Mouse (Mus musculus) MEL (cell line): ENCODE measurements around the gene Zfp513. TPM values are rescaled to one million over a fixed set of nuclear protein-coding genes. Genes with fewer than 3 reads are reported as not detected.
A peak's percentile ranks its signal among the peaks of the same experiment; 100 is the strongest.

Source experiments
- DNase-seq: peaks from one replicate; pipeline ENCODE4 v3.0.0; 2011; ENCODE audit warnings: low read depth, low spot score
- H3K27ac ChIP-seq: 2 replicates; pipeline ENCODE4 v1.5.1; 2012; ENCODE audit warnings: low read depth, mild to moderate bottlenecking, control low read depth, low read length, moderate library complexity; ENCODE audit not compliant: control insufficient read depth
- H3K27me3 ChIP-seq, 2 experiments: fragments of 150-350 bp in 1 of 2; sonication (generic) in 1 of 2; 2 replicates each; pipeline ENCODE4 v1.6.1; 2012; ENCODE audit warnings: low read length in 2 of 2, mild to moderate bottlenecking in 2 of 2, improper control_type of control experiment in 1 of 2, moderate library complexity in 1 of 2; ENCODE audit not compliant: insufficient read depth in 2 of 2, control insufficient read depth in 1 of 2
- H3K36me3 ChIP-seq, 2 experiments: 2 replicates each; pipeline ENCODE4 v1.6.1; 2012 to 2014; ENCODE audit warnings: low read length in 2 of 2, improper control_type of control experiment in 1 of 2, inconsistent platforms in 1 of 2, mild to moderate bottlenecking in 1 of 2; ENCODE audit not compliant: insufficient read depth in 2 of 2, control insufficient read depth in 1 of 2
- H3K4me1 ChIP-seq, 2 experiments: fragments of 150-350 bp in 1 of 2; sonication (generic) in 1 of 2; 2 replicates each; pipeline ENCODE4 v1.6.1; 2012; ENCODE audit warnings: low read length in 2 of 2, improper control_type of control experiment in 1 of 2, mild to moderate bottlenecking in 1 of 2; ENCODE audit not compliant: insufficient read depth in 2 of 2, control insufficient read depth in 1 of 2
- H3K4me3 ChIP-seq, 2 experiments: fragments of 150-350 bp in 1 of 2; sonication (generic) in 1 of 2; 2 replicates each; pipeline ENCODE4 v1.5.1; 2012; ENCODE audit warnings: low read depth in 2 of 2, low read length in 2 of 2, mild to moderate bottlenecking in 2 of 2, moderate library complexity in 2 of 2, control low read depth in 1 of 2, improper control_type of control experiment in 1 of 2; ENCODE audit not compliant: control insufficient read depth in 1 of 2, insufficient read depth in 1 of 2
- H3K79me2 ChIP-seq: 2 replicates; pipeline ENCODE4 v1.6.1; 2012; ENCODE audit warnings: mild to moderate bottlenecking, low read length, moderate library complexity; ENCODE audit not compliant: control insufficient read depth, poor library complexity, insufficient read depth
- H3K9ac ChIP-seq: 2 replicates; pipeline ENCODE4 v1.6.1; 2012; ENCODE audit warnings: low read depth, mild to moderate bottlenecking, control low read depth, low read length, moderate library complexity; ENCODE audit not compliant: control insufficient read depth, poor library complexity, severe bottlenecking
- H3K9me3 ChIP-seq: fragments of 150-350 bp; sonication (generic); replicated peaks from 2 replicates; pipeline ENCODE4 v1.6.1; 2012; ENCODE audit warnings: mild to moderate bottlenecking, low read length, improper control_type of control experiment, moderate library complexity; ENCODE audit not compliant: insufficient read depth
- CHD1 ChIP-seq: IDR thresholded peaks from 2 replicates; pipeline ENCODE4 v1.6.1; 2012; ENCODE audit warnings: low read depth, mild to moderate bottlenecking, inconsistent platforms, low read length, improper control_type of control experiment
- CTCF ChIP-seq, 3 experiments: IDR thresholded peaks in 2 of 3; conservative IDR thresholded peaks in 1 of 3; 2 replicates each; pipeline ENCODE4 v1.5.1; 2011 to 2012; ENCODE audit warnings: low read length in 3 of 3, low read depth in 2 of 3, mild to moderate bottlenecking in 2 of 3, improper control_type of control experiment in 1 of 3, inconsistent platforms in 1 of 3, mixed read lengths in 1 of 3, moderate library complexity in 1 of 3; ENCODE audit not compliant: control insufficient read depth in 1 of 3, insufficient read depth in 1 of 3, poor library complexity in 1 of 3, severe bottlenecking in 1 of 3
- ELF1 ChIP-seq: IDR thresholded peaks from 2 replicates; pipeline ENCODE4 v1.6.1; 2014; ENCODE audit warnings: low read depth, mild to moderate bottlenecking, inconsistent platforms, low read length, improper control_type of control experiment, moderate library complexity
- ETS1 ChIP-seq: IDR thresholded peaks from 2 replicates; pipeline ENCODE4 v1.6.1; 2012; ENCODE audit warnings: low read depth, mild to moderate bottlenecking, inconsistent platforms, low read length, improper control_type of control experiment, moderate library complexity
- GABPA ChIP-seq: IDR thresholded peaks from 2 replicates; pipeline ENCODE4 v1.6.1; 2012; ENCODE audit warnings: low read depth, mild to moderate bottlenecking, inconsistent platforms, low read length, improper control_type of control experiment, moderate library complexity
- GATA1 ChIP-seq: IDR thresholded peaks from 2 replicates; pipeline ENCODE4 v1.6.1; 2011; ENCODE audit warnings: low read depth, low read length, improper control_type of control experiment
- HCFC1 ChIP-seq: IDR thresholded peaks from 2 replicates; pipeline ENCODE4 v1.6.1; 2012; ENCODE audit warnings: low read depth, mild to moderate bottlenecking, inconsistent platforms, low read length, improper control_type of control experiment, moderate library complexity
- JUND ChIP-seq: IDR thresholded peaks from 2 replicates; pipeline ENCODE4 v1.6.1; 2011; ENCODE audit warnings: low read depth, mild to moderate bottlenecking, improper control_type of control experiment, low read length
- KAT2A ChIP-seq: conservative IDR thresholded peaks from 2 replicates; pipeline ENCODE4 v1.6.1; 2012; ENCODE audit warnings: low read depth, low read length, improper control_type of control experiment, inconsistent platforms
- MAFK ChIP-seq: IDR thresholded peaks from 2 replicates; pipeline ENCODE4 v1.6.1; 2011; ENCODE audit warnings: low read depth, mild to moderate bottlenecking, low read length, improper control_type of control experiment, borderline replicate concordance
- MAX ChIP-seq: IDR thresholded peaks from 2 replicates; pipeline ENCODE4 v1.6.1; 2011; ENCODE audit warnings: low read length, improper control_type of control experiment
- MAZ ChIP-seq: IDR thresholded peaks from 2 replicates; pipeline ENCODE4 v1.6.1; 2012; ENCODE audit warnings: low read depth, mild to moderate bottlenecking, inconsistent platforms, low read length, improper control_type of control experiment
- MYB ChIP-seq: IDR thresholded peaks from 2 replicates; pipeline ENCODE4 v1.6.1; 2011; ENCODE audit warnings: mild to moderate bottlenecking, low read depth, low read length, improper control_type of control experiment
- NELFE ChIP-seq: IDR thresholded peaks from 2 replicates; pipeline ENCODE4 v1.6.1; 2011; ENCODE audit warnings: low read depth, low read length, improper control_type of control experiment
- NRF1 ChIP-seq: IDR thresholded peaks from 2 replicates; pipeline ENCODE4 v1.6.1; 2014; ENCODE audit warnings: low read depth, mild to moderate bottlenecking, inconsistent platforms, low read length, improper control_type of control experiment, moderate library complexity; ENCODE audit not compliant: poor library complexity, insufficient read depth, severe bottlenecking
- POLR2A ChIP-seq, 2 experiments: IDR thresholded peaks; 2 replicates each; pipeline ENCODE4 v1.6.1; 2011 to 2012; ENCODE audit warnings: low read length in 2 of 2, mild to moderate bottlenecking in 2 of 2, control low read depth in 1 of 2, improper control_type of control experiment in 1 of 2, low read depth in 1 of 2, moderate library complexity in 1 of 2; ENCODE audit not compliant: control insufficient read depth in 1 of 2, insufficient read depth in 1 of 2, poor library complexity in 1 of 2
- RAD21 ChIP-seq: IDR thresholded peaks from 2 replicates; pipeline ENCODE4 v1.6.1; 2011; ENCODE audit warnings: mild to moderate bottlenecking, low read depth, low read length, improper control_type of control experiment
- RCOR1 ChIP-seq: IDR thresholded peaks from 2 replicates; pipeline ENCODE4 v1.6.1; 2012; ENCODE audit warnings: low read depth, mild to moderate bottlenecking, inconsistent platforms, low read length, improper control_type of control experiment
- SMC3 ChIP-seq: IDR thresholded peaks from 2 replicates; pipeline ENCODE4 v1.6.1; 2011; ENCODE audit warnings: low read depth, low read length, improper control_type of control experiment
- TAL1 ChIP-seq: IDR thresholded peaks from 2 replicates; pipeline ENCODE4 v1.6.1; 2012; ENCODE audit warnings: mild to moderate bottlenecking, inconsistent platforms, low read length, moderate library complexity, mixed read lengths
- TBP ChIP-seq: IDR thresholded peaks from 2 replicates; pipeline ENCODE4 v1.8.0; 2011; ENCODE audit warnings: low read depth, low read length, improper control_type of control experiment
- ZKSCAN1 ChIP-seq: IDR thresholded peaks from 2 replicates; pipeline ENCODE4 v1.6.1; 2012; ENCODE audit warnings: low read depth, mild to moderate bottlenecking, inconsistent platforms, low read length, improper control_type of control experiment, moderate library complexity
- polyA plus RNA-seq, 2 experiments: library from polyadenylated mRNA; stranded (reverse) in 1 of 2; unstranded in 1 of 2; fragments of >175 nt in 1 of 2; fragments of >200 nt in 1 of 2; gene quantifications; 2 replicates each; pipeline versions ENCODE4 v1.2.1 to v1.2.4; 2012; ENCODE audit warnings: low replicate concordance in 2 of 2, low read depth in 1 of 2; ENCODE audit not compliant: insufficient read length in 2 of 2, insufficient read depth in 1 of 2, missing spikeins in 1 of 2
- total RNA-seq: library from RNA; depleted of rRNA; stranded (reverse); fragments of 300-350 nt; gene quantifications from 2 replicates; pipeline ENCODE4 v1.2.3, GENCODE M21; 2012

Zfp513 gene
- total and polyA plus RNA-seq, 3 experiments = 7.0 to 15.2 TPM; not detected in 1

DNA sequence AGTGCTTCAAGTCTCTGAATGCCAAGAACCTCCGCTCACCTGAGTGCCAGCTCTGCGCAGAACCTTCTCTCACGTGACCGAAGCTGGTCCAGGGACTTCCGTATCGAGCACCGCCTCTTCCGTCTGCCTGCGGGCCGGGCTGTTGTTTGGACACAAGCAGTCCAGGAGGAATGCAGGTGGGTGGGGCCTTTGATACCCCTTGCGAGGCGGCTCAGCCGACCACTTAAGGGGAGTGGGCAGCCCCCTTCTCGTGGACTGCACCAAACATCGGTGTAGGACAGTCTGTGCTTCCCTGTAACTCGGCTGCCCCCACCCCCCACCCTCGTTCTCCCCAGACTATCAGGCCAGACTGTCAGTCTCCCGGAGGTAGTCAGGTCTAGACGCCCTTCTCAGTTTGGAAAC, 48.0 kb downstream of the Zfp513 start, which contains the start of gene Mpv17 (continued):
- TF ChIP-seq JUND (no peak), MYB (no peak), NELFE (peak; percentile 62), CHD1 (no peak; the same call in 1 of the 2 replicates), KAT2A (no peak; the same call in 1 of the 2 replicates), ELF1 (peak; percentile 91), POLR2A (IDR thresholded peaks at IDR 0.05; ENCODE audit: control insufficient read depth in 1 of 2, insufficient read depth in 1 of 2, low read depth in 1 of 2, low read length in 2 of 2, poor library complexity in 1 of 2) (peak in 1 of 2 experiments; percentile 83; a peak in 2 of 4 replicates), GABPA (no peak), ETS1 (no peak; the same call in 1 of the 2 replicates), MAZ (peak; percentile 48; the same call in 1 of the 2 replicates), RCOR1 (no peak), ZKSCAN1 (peak; percentile 37; the same call in 1 of the 2 replicates), HCFC1 (peak; percentile 84)
- TF ChIP-seq, all 39 proteins: peak for 17

DNA sequence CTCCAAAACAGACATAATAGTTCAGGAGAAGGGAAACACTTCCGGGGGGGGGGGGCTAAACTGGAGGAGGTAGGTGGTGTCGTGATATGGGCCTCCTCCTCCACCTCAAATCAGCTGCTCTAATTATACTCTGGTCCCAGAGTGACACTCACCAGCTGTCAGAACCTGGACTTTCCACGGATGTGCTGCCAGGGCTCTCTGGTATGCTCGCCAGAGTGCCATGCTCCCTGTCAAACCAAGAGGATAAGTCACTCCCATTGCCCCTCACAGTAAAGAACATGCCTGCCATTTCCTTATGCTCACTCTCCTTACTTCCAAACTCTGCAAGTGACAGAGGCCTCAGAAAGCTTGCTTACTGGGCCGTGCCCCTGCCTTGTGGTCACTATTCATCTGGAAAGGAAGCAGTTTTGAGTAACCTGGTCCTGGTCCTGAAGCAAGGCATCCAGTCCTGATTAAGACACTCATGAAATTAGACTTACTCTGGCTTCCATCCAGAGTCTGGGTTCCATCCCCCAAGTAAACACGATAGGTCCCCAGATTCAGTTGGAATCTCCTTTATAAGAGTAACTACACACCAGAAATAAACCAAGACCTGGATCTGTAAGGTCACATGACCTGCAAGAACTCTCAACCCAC, 48.5 kb downstream of the Zfp513 start:
- Histone ChIP-seq H3K4me1 (no peaks in the 10 kb centered on the region; a peak in 1 of 4 replicates), H3K79me2 (no peaks in the 10 kb centered on the region; the same call in 1 of the 2 replicates)
- no peak for TF ChIP-seq JUND
- TF ChIP-seq TBP = 0 out of 2 replicates have a peak, but pooled peaks have one; percentile 52
- TF ChIP-seq, all 39 proteins: peak for 1
- peak overlapping the region; percentile 73 for H3K9ac ChIP-seq
- H3K36me3 ChIP-seq = peaks cover 0 to 17% of the 10 kb centered on the region in 2 experiments; a peak in 2 of 4 replicates
- H3K9me3 ChIP-seq = no peaks in the 10 kb centered on the region
- H3K27ac ChIP-seq = no peak overlapping the region
- no peak for DNase-seq
- peak overlapping the region; percentile 74 to 76 for H3K4me3 ChIP-seq
- no peaks in the 10 kb centered on the region for H3K27me3 ChIP-seq

DNA sequence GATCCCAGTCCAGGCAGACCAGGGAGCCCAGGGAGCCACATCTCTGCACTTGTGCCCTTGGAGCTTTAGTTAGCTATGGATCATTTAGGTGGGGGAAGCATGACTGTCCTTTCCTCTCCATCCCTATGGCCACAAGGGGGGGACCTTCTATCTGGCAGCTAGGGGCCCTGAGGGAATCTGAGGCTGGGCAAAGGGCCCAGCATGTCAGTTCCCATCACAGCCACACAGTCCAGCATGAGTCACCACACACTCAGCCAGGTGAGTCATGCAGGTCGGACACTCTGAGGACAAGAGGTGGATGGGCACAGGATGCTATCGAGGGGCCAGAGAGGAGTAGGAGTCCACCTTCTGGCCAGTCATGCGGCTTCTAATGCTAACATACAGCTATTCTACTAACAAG, 50.4 kb downstream of the Zfp513 start:
- no peak overlapping the region for H3K27ac ChIP-seq
- TF ChIP-seq ELF1 (no peak), RAD21 (no peak; the same call in 1 of the 2 replicates), TAL1 (no peak), CTCF (IDR thresholded peaks at IDR 0.05 in 2 of 3, conservative IDR thresholded peaks at IDR 0.05 in 1 of 3; ENCODE audit: control insufficient read depth in 1 of 3, insufficient read depth in 1 of 3, low read depth in 2 of 3, low read length in 3 of 3, poor library complexity in 1 of 3, severe bottlenecking in 1 of 3) (peak in 2 of 3 experiments; percentile 22 to 30; a peak in 3 of 6 replicates), SMC3 (peak; percentile 26; the same call in 1 of the 2 replicates), MAFK (no peak), MAX (no peak), POLR2A (IDR thresholded peaks at IDR 0.05; ENCODE audit: control insufficient read depth in 1 of 2, insufficient read depth in 1 of 2, low read depth in 1 of 2, low read length in 2 of 2, poor library complexity in 1 of 2) (no peak; a peak in 1 of 4 replicates), GATA1 (no peak), NRF1 (no peak)
- TF ChIP-seq, all 39 proteins: peak for 2
- no peaks in the 10 kb centered on the region for H3K27me3 ChIP-seq
- DNase-seq = no peak
- no peaks in the 10 kb centered on the region; a peak in 1 of 4 replicates for H3K4me1 ChIP-seq
- H3K4me3 ChIP-seq = no peak overlapping the region
- H3K9ac ChIP-seq = no peak overlapping the region
- peaks cover 0 to 6% of the 10 kb centered on the region in 2 experiments; a peak in 1 of 4 replicates for H3K36me3 ChIP-seq
- H3K79me2 ChIP-seq = no peaks in the 10 kb centered on the region; the same call in 1 of the 2 replicates
- H3K9me3 ChIP-seq = no peaks in the 10 kb centered on the region
